Mouse (Mus musculus) cortical plate, adult 2 months (tissue): ENCODE data around the gene Akap7. TPM values are rescaled to one million over a fixed set of nuclear protein-coding genes. Genes with fewer than 3 reads are reported as not detected.
"Not testable (repeated sequence)": the region's sequence is repeated elsewhere in the genome, so short reads cannot be mapped to it uniquely, and the experiment has no call there.

Source experiments
- H3K27ac ChIP-seq: fragments of 200-500 bp; 2 replicates; pipeline ENCODE4 v1.5.1; 2012; ENCODE audit warnings: low read length, control low read depth, inconsistent platforms; ENCODE audit not compliant: insufficient read depth
- H3K4me1 ChIP-seq: fragments of 200-500 bp; 2 replicates; pipeline ENCODE4 v1.6.1; 2011; ENCODE audit warnings: low read length; ENCODE audit not compliant: control insufficient read depth, insufficient read depth
- H3K4me3 ChIP-seq: fragments of 200-500 bp; 2 replicates; pipeline ENCODE4 v1.5.1; 2011; ENCODE audit warnings: mild to moderate bottlenecking, low read length, control low read depth; ENCODE audit not compliant: insufficient read depth
- CTCF ChIP-seq: fragments of 200-500 bp; IDR thresholded peaks from 2 replicates; pipeline ENCODE4 v1.5.1; 2011; ENCODE audit warnings: mild to moderate bottlenecking, control low read depth, low read length; ENCODE audit not compliant: insufficient read depth; ENCODE audit errors: extremely low read depth
- POLR2A ChIP-seq: fragments of 200-500 bp; IDR thresholded peaks from 2 replicates; pipeline ENCODE4 v1.6.1; 2011; ENCODE audit warnings: mild to moderate bottlenecking, low read length, control low read depth; ENCODE audit not compliant: insufficient read depth; ENCODE audit errors: extremely low read depth
- polyA plus RNA-seq: library from polyadenylated mRNA; depleted of rRNA; stranded (reverse); fragments of >200 nt; gene quantifications from 2 replicates; pipeline ENCODE4 v1.2.3, GENCODE M21; 2012

The Akap7 gene
- polyA plus RNA-seq, 1 experiment: 70.5 TPM

DNA sequence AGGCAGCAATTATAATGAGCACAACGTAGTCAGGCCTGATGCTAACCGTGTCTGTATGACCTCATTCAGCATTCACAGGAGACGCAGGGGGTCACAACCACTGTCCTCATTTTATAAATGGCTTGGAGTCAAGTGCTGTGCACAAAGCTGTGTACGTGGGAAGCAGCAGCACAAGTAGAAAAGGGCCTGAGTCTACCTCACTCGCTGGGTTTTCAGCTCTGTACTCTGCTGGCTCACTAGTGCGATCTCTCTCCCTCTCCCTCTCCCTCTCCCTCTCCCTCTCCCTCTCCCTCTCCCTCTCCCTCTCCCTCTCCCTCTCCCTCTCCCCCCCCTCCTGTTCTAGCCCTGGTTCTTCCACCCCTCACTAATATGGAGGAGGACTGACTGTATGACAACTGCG lies 99.1 kb downstream of the Akap7 start:
- Histone ChIP-seq H3K27ac (no peak overlapping the region), H3K4me3 (no peak overlapping the region), H3K4me1 (no peaks in the 10 kb centered on the region; the same call in 1 of the 2 replicates)
- TF ChIP-seq POLR2A (no peak), CTCF (no peak)

DNA sequence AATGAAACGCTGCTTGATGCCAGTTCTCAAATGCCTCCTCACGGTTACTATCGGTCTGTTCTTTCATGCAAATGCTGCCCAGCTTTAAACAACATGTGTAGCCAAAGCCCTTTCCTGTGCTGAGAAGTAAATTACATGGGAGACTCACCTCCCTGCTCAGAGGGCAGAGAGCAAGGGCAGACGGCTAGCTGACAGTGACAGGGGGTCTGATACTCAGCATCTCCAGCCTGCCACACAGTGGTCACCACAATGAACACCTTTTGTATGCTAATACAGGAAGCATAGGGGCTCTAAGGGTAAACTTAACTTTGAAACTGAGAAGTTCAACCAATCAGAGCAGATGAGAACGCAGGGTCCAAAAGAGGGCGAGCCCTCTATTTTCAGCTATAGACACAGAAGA lies 99.8 kb downstream of the Akap7 start:
- Histone ChIP-seq H3K27ac (no peak overlapping the region), H3K4me1 (no peaks in the 10 kb centered on the region; the same call in 1 of the 2 replicates), H3K4me3 (no peak overlapping the region)
- TF ChIP-seq CTCF (no peak), POLR2A (no peak)

DNA sequence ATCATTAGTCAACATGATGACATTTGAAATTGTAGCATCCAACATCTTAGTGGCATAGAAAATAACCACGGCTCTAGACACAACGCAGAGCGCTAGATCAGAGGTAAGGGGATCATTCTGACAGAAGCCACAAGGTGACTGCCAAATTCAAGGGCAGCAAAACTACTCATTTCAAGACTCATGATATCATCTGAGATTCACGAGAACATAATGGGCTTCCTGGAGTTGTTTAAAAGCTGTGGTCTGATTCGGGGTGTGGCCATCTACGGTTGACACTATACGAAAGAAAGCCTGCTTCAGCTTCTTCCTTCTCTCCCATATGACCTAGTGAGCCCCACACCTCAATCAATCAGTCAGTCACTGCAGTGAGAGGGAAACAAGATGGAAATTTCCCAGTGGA lies 107.0 kb downstream of the Akap7 start:
- Histone ChIP-seq H3K27ac (peak overlapping the region; percentile 58; the same call in 1 of the 2 replicates), H3K4me3 (peak overlapping the region; percentile 77; the same call in 1 of the 2 replicates), H3K4me1 (peaks cover 3% of the 10 kb centered on the region)
- no peak for TF ChIP-seq POLR2A
- no peak for TF ChIP-seq CTCF

DNA sequence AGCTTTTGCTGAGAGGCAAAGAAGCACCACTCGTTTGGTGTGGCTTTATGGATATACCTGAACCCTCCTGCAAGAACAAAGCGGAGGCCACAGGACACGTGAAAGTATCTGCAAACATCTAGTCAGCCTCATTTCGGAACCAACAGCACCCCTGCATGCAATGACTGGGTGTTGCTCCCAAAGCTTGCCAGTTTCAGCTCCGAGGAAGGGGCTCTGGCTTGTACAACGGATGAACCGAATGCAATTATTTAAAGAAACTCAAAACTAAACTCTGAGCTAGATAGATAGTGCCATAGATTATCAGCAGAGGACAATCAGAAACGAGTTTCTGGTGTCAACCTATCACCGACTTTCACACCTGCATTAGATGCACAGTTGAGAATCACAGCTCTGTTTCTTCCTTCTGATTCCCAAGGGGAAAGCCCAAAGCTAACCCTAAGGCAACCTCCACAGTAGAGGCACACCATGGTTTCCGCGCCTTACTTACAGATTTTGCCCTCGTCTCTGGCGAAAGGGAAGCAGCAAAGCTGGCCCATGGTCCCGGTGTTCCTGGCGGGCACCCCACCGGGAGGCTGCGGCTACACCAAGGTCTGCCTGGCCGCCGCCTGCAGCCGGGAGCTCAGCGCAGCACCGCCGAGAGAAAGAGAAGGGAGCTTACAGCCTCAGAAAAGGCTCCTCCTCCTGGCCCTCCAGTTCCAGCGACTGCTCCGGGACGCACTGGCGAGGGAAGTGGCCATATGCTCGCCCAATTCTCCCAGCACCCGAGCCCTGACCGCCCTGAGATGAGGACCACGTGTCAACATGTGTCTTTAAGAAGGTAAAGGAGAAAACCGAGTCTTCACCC lies 107.9 kb downstream of the Akap7 start:
- Histone ChIP-seq H3K4me3 (peak overlapping the region; percentile 77), H3K27ac (peak overlapping the region; percentile 61), H3K4me1 (peaks cover 3% of the 10 kb centered on the region)
- TF ChIP-seq POLR2A (peak; percentile 84), CTCF (no peak)

DNA sequence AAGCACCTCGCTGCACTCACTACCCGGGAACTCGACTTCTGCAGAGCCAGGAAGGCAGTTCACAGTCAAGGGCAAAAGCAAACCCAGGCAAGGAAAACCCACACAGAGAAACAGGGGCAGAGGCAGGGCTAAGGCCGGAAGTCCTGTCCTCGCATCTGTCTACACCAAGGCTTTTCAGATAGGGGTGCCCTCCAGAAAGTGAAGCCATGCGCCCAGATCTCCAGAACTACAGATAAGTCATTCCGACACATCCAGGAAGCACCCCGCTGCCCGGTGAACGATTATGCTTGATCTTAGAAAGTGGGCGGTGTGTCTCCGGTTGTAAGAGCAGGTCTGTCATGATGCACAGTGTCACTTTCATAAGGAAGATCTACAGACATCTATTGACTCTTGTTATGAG lies 109.1 kb downstream of the Akap7 start:
- peak overlapping the region; percentile 77 for H3K4me3 ChIP-seq
- peaks cover 3% of the 10 kb centered on the region for H3K4me1 ChIP-seq
- no peak for TF ChIP-seq POLR2A
- TF ChIP-seq CTCF: no peak
- no peak overlapping the region; the same call in 1 of the 2 replicates for H3K27ac ChIP-seq

DNA sequence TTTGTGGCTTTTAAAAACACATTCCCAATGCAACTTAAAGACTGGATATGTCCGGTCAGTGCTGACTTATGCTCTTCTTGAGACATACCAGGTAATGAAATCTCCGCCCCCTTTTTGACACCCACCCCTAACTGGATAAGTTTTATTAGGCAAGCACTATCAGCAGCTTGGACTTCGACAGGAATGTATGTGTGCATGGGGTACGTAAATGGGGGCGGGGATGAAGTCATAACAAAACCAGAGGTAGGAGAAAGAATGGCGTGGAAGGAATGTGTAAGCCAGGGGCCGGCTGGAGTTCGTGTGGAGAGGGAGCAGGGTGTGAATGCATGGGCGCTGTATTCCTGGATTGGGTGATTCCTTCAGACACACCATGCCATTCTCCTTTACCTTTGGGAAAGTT lies 109.6 kb downstream of the Akap7 start:
- Histone ChIP-seq H3K4me1 (peaks cover 3% of the 10 kb centered on the region), H3K27ac (no peak overlapping the region), H3K4me3 (peak overlapping the region; percentile 77)
- TF ChIP-seq CTCF (no peak), POLR2A (no peak)

DNA sequence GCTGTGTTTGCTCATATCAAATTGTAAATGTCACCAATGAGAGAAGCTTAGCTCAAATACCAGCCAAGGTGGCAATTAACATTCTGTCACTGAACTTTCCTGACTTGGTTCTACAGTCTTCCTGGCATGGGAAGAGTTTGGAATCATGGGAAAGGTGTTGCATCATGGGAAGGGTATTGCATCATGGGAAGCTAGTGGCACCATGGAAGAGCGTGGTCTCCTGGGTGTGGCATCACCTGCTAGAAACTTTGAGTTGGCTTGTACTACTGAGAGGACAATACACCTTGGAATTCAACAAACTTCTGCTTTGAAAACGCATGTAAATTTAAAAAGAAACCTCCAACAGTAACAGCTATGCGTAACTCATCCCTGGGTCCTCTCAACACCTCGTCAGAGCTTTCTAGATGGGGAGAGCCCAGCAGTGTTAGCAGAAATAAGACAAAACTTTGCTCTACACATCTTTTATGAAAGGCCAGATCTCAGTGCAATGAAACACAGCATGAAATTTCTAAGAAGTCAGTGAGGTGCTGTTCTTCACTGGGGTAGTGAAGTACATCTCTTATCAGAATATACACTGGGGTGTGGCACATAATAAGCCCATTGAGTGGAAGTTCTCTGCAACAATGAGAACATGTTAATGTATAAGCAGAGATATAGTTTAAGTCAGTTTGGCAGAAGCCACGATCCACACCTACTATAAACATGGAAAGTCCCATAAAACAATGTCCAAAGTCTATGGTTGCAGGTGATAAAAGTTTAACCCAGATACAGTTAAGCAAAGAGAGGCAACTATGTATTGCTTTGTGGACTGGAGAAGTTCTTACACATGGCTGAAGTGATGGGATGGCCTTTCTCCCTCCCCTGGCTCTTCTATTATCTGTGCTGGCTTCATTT lies 115.2 kb downstream of the Akap7 start:
- no peaks in the 10 kb centered on the region; the same call in 1 of the 2 replicates for H3K4me1 ChIP-seq
- H3K4me3 ChIP-seq: no peak overlapping the region
- H3K27ac ChIP-seq: no peak overlapping the region
- no peak for TF ChIP-seq CTCF
- TF ChIP-seq POLR2A: no peak

DNA sequence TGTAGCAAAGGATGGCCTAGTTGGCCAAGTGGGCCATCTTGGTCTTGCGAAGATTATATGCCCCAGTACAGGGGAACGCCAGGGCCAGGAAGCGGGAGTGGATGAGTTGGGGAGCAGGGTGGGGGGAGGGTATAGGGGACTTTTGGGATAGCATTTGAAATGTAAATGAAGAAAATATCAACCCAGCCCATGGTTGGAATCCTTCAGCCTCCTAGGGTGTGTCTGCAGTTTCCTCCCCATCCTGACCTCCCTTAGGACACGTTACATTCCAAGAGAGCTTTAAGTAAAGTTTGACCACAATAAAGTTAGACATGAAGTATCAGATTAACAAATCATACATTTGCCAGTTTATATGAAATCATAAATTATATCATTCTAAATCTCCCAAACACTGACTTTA lies 116.5 kb downstream of the Akap7 start:
- H3K4me1 ChIP-seq: no peaks in the 10 kb centered on the region
- TF ChIP-seq POLR2A (no peak), CTCF (no peak)

DNA sequence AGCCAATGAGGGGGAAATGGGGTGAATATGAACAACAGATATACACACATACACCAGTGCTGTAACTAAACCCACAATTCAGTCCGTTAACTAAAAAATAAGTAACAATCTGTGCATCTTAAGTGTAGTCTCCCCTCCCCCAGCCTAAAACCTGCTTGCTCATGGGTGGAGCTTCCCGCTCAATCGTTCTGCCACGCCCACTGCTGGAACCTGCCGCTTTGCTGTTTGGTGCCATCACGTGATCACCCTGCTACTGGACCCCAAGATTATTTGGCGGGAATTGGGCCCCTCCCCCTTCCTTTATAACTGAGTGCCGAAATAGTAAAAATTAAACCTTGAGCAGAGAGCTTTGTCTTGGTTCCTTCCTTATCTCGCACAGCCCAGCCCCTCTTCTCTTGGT lies 121.4 kb downstream of the Akap7 start:
- not testable (repeated sequence) for H3K4me3 ChIP-seq, H3K4me1 ChIP-seq, H3K27ac ChIP-seq

More for the DNA sequence above, 116.5 kb downstream of the Akap7 start:
- H3K4me3 ChIP-seq: no peak overlapping the region
- no peak overlapping the region for H3K27ac ChIP-seq

DNA sequence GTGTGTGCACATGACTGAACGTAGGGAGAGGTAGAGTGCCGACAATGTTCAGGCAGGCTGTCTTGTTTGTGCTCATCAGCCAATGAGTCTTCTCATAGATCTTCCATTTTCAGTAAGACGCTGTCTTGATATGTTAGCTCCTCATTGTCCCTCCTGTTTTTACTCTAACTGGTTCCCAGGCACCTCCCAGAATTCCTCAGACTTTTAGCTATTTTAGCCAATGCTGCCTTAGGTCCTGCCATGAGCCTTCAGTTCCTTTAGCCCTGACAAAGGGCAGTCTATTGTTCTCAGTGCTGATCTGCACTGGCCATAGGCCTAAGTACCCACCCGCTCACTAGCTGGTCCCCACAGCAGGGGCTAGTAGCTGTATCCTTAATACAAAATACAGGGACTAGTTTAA lies 122.0 kb downstream of the Akap7 start:
- Histone ChIP-seq H3K27ac (no peak overlapping the region), H3K4me3 (no peak overlapping the region), H3K4me1 (peaks cover 7% of the 10 kb centered on the region)
- TF ChIP-seq CTCF (no peak), POLR2A (no peak)
